Mouse (Mus musculus) naive thymus-derived CD4-positive, alpha-beta T cell, adult 2 months (primary cell): ENCODE measurements at regions not wholly inside any gene's neighbourhood (a gene's known extent, or its start where the extent isn't known, plus 50 kb on each side); places are given as distances from the start of the nearest gene placed in this dataset.

Source experiments
- DNase-seq: peaks from one replicate; pipeline ENCODE4 v3.0.0-alpha.2; 2011; ENCODE audit warnings: low read depth

DNA sequence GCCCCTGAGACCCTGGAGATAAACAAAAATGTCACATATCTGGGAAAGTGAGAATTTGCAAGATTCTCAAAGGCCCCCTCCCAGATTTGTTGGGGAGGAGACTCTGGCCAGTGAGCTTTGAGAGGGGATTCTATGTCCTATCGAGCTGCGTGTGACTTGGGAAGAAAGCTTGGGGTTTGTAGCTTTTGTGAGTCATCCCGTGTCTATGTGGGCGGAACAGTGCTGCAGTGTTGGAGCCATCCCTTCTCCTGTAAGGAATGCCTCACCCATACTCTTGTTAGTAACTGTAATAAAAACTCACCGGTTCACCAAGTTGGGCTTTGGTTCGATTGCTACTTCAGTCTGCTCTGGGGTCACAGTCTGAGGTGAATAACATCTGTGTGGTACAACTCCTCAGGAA is 160.5 kb downstream of the Hs3st3b1 start:
- no peak for DNase-seq

DNA sequence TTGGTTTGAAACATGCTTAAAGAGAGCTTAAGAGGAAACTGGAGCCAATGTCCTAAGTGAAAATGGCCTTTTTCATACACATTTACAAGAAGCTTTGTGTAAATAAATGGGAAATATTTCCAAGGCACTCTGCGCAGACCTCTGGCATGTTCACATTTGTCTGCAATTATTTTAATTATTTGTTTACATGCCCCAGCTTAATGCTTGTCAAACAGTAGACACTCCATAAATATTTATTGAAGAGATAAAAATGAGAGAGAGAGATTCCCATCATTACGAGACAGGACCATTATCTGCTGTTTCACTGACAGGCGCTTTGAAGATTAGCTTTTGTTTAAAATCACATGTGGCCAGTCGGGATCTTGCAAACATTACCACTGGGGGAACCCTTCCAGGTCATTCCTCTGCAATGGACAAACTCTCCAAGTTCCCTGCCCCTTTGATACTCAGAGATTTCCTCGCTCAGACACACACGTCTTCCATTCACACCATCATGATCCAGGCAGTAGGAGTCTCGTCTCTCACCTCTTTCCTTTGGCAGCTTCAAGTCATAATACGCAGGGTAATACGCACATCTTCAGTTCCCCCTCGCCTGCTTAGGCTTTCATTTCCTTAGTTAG is 154.3 kb downstream of the Hs3st3b1 start:
- DNase-seq, result no peak

DNA sequence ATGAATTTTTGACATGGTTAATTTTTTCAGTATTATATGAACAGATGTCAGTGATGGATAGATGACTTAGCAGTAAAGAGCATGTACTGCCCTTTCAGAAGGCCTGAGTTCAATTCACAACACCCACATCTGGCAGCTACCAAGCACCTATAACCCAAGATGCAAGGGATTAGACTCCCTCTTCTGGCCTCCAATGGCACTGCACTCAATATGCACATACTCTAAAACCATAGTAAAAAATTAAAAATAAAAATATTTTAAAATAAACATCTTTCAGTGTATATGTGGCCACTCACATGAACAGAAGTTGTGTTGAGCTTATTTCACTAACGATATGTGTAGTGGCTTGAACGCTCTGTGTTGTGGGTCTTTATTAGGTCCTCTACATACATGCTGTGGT is 152.4 kb downstream of the Hs3st3b1 start:
- no peak for DNase-seq

DNA sequence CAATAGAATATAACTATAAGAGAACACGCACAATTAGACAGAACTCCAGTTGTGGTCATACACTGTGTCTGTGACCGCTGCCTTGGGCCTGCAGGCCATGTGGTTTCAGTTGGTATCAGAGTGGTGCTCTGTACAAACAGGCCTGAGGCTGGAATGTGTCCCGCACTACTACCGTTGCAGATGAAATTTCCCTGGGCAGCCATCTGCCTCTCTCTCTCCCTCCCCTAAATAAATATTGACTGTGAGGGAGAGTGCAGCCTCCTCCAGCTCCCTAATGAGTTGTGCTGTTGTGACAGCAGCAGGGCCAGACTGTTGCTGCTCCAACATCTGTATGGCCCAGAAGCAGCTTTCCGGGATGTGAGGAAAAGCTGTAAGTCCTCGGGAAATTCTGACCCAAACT is 146.7 kb downstream of the Hs3st3b1 start:
- DNase-seq, result no peak

DNA sequence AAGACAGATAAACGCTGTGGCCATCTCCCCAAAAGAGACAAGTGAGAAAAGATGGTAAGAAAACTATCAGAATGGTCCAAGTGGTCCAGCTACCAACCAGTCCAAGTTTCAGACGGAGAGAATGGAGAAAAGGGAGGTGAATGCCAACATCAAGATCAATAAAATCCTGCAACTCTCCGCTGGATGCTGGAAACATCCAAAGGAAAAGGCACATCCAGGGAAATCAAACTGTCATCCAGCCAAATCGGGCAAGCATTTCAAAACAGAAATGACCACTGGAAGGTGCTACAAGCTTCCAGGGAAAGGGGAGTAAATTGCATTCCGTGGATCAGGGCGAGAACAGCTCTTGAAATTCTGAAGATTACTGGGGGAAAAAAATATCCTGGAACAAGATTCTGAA is 142.7 kb downstream of the Hs3st3b1 start:
- DNase-seq, result no peak

DNA sequence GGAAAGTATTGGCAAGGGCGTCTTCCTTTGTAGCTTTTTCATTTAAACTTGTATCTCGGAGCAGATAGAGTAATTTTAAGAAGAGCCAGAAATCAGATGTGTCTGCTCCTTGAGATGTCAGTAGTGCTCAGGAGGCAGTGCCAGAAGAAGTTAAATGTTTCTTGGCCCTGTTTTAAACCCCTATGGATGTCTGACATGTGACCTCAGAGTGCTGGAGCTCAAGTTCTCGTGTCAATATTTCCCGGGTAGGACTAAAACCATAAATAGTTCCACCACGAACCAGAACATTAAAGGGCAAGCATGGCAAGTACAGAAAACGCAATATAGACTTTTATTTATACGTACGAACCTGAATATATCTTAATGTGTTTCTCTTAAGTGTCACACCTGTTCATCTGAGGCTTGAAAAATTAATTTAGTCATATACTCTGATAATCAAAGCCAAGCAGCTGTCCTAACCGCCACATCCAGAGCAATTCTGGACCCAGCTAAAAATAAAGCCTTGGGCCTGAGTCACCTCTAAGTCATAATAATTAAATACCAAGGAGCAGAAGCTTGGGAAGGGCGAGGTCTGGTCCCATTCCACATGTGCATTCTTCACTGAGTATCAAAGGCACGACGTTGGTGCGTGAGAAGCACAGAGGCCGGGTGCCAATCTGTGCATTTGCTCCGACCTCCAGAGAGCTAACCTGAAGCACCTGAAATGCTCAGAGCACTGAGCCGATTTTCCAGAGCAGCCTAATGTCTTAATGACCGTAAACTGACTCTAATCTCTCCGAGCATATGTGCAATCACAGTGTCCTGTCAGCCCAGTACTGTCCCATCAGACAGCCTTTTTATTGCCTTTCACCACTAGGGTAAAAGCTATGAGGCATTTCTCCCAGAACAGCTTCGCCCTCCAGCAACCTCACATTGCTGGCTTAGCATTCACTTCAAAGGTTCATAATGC is 139.8 kb downstream of the Hs3st3b1 start:
- no peak for DNase-seq

DNA sequence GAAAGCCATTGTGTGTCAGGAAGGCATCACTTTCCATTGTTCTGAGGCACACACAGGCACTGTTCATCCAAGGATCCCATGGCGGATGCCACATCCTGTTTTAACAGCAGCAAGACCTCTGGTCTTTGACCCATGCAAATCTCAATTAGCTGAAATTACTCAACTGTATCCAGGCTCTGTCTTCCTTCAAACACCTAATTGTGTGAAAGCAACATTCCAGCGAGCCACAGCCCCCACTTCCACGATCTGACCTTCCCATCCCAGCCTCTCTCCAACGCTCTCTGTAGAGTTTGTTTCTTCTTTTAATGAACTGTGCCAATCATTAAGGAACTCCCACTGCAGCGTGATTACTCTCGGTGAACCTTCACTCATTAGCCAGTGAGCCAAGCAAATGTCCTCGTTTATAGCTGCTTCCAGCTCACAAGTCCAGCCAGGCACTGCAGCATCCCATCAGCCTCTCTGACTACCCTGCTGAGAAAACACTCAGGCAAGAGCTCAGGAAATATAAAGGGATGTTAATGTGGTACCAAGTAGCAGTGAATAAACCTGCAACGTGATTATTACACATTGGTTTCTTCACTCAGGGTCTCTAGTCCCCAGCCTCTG is 136.7 kb downstream of the Hs3st3b1 start:
- no peak for DNase-seq

DNA sequence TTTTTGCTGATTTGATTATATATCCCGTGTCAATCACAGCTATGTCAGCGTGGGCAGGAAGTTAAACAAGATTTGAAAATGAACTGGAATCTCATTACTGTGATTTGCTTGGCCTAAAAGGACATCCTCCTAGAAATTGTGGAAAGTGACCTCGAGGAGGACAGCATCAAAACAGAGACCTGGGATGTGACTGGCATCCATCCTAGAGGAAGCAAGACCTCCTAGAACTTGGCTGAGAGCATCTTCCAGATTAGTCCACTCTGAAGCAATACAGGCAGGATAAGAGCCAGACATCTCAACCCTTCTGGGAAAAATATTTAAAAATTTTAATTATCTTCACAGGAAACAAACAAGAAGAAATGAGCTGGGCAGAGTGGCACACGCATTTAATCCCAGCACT is 136.1 kb downstream of the Hs3st3b1 start:
- no peak for DNase-seq

DNA sequence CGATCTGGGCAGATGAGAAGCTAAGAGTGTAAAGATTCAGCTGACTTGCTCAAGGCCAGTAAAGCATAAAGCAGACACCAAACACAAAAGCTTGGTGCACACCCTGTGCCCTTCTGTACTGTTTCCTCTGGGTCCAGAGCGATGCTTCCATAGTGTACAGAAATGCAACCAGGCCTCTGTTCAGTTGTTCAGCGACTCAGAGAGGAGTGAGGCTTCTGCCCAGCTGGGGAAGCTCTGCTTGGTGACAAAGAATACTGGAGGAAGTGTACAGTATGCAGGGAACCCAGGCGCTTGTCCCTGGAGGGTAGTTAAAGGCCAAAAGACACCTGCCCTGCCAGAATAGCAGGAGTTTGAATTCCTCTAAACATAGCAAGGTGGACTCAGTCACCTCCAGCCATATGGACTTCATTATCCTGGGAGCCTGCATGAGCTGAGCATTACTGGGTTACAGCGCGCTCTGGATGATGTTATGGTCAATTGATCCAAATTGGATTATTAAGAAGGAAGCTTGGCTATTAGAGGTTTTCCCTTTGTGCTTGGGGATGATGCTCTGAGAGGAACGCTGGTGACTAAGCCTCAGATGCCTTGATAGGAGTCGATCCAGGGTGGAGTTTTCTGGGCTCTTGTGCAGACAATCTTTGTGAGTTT is 132.5 kb downstream of the Hs3st3b1 start:
- DNase-seq, result no peak

DNA sequence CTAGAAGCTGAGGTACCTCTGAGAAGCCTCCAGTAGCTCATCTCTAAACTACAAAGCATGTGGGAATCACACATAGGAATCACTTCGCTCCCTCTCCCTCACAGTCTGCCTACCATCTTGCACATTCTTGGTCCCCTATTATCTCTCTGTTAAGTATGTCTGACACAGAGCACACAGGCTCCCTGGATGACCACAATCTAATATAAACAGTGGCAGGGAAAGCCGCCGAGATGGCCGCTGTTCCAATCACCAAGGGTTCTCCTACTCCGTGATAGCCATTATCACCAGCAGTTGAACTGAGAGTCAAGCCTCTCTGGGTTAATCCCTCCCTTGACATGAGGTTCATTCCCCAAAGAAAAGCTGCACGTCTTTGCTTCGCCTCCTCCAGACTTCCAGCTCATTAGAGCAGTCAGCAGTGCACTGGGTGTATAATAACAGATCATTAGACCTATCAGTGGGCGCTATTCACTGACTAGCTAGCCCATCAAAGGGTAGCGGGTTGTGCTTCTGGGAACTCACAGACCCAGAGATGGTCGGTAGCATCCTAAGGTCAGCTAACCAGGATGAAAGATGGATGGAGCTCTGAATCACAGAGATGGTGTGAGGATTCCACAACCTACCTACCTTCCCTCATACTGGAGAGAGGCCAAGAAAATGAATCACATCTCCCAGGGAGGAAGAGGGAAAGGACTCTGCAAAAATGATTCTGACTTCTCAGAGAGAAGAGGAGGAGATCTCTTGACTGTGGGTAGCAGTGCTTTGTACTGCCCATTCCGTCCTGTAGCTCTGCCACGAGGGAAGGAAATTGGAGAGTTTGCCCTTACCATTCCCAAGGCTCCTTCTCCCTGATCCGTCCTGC is 130.9 kb downstream of the Hs3st3b1 start:
- DNase-seq, result no peak

DNA sequence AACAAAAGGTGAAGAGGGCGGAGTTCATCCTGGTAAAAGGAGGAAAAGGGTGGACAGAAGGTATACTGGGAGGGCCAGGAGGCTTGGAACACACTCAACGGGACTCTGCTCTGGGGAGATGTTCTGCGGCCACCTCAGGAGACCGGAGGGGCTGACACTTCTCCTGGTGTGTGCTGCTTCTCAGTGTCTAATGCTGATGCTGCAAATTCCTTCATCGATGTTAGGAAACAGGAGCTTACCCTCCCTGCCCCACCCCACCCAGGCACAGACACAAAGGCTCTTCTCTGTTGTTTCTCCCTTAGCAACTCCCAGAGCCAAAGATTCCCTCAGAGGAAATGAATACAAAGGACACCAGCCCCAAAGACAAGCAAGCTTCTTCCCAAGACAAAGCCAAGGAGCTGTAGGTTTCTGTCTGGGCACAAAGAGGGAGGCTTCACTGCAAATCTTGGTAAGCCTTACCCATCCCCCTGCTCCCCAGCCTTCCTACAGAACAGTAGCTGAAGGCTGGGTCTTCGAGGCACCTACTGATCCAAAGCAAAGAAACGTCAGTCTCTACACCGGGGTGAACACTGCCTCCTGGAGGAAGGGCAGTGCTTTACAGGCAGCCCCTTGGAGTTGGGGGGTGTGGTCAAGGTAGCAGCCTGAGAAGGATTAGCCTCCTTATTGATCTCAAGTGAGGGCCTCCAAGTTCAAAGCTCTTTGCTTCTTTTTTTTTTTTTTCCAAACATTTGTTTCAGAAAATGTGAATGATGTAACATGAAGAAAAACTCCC is 128.2 kb downstream of the Hs3st3b1 start:
- no peak for DNase-seq

DNA sequence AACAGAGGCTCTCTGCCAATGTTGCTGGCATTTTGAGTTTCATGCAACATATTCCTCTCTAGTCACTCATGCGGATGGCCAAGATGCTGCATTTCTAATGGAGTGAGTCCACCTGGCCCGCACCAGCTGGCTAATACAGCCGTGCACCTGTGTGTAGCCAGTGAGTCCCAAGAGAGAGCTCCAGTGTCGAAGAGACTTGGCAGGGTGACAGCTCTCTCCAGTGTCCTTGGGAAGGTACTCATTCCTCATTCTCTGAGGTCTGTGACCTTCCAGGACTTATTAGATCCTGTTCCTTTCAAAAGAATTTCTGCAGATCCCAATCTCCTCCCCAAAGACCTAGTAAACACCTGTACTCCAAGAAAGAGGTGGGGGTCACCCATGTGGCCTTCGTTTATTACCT is 109.9 kb downstream of the Hs3st3b1 start:
- no peak for DNase-seq

DNA sequence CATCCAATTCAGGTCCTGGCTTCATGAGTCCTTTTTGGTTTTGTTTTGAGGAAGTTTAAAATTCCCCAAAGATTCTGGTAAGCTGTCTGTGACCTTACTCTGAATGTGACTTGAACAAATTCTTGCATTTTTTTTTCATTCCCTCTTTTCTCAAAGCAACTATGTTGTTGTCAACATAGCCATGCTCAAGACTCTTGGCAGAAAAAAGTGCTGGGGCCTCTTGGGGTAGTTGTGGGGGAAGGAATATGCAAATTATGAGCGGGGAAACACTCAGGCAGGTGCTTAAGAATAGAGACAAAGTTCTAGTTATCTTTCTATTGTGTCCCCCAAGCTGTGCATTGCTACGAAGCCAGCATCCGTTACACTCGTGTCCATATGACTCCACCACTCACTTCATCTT is 99.2 kb downstream of the Hs3st3b1 start:
- DNase-seq, result no peak

DNA sequence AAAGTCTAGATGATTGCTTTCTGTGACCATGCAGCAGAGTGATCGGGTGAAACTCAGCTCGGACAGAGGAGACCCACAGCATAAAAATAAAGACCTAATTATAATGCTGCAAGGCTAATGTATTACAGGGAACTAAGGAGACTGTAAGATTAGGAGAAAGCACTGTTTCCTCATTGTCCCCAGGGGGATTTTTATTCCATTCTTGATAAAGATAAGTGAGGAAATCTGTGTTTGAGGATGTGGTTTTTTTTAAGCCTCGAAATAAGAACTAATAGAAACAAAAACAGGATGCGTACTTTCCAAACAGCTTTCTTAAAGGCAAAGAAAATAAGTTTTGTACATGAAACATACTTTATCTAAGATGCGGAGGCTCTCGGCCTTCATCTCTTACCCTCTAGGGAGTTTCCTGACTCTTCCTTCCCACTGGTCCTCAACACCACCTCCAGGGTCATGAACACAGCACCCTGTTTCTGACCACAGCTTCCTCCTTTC is 94.8 kb downstream of the Hs3st3b1 start:
- DNase-seq, result no peak

DNA sequence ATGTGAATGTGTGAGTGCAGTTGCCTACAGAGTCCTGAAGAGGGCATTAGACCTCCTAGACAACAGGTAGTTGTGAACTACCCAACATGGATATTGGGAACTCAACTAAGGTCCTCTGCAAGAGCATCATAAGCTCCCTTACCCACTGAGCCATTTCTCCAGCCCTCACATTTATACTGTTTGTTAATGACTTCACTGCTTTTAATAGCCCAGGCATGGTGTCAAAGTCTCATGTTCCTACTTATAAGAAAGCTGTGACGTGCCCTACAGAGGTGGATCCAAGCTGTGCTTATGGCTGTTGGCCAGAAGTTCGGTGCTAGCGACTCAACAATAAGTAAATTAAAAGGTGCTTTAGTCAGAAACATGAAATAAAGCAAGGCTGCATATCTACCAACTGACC is 88.6 kb downstream of the Hs3st3b1 start:
- no peak for DNase-seq

DNA sequence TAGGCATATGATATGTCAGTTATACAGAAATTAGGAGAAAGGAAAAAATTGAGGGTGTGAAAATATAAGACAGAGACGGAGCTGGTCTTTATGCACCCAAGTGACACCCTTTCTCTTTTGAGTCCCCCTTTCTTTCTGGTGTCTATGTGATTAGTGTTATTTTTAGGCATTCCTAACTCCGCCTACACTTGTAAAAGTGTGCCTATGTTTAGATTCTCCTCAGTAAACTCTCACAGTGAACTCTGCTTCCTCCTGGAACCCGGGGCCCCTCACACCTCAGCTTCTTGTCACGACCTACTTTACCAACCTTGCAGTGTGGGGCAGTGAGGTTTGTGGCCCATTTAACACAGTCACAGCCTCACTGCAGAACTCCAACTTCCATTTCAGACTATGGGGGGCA is 88.0 kb downstream of the Hs3st3b1 start:
- DNase-seq, result no peak

DNA sequence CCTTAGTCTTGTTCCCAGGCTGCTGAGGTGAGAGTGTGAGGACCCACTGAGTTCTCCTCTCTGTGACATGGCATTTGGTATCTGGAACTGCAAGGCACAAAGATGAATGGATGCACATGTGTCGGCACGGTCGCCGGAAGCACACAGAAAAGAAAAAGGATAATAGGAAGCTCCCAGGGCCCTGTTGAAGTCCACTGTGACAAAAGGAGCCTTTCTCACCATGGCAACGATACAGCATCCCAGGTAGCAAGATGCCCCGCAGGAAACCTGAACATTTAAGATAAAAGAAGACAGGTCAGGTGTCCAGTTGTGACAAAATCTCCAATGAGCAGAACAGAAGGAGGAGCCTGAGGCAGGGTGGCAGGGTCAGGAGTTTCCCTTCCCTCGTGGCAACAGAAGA is 87.5 kb downstream of the Hs3st3b1 start:
- DNase-seq, result no peak
